Mouse (Mus musculus) embryonic facial prominence, embryonic 15.5 days (tissue): ENCODE results near the gene Gpr183. TPM values are rescaled to one million over a fixed set of nuclear protein-coding genes. Genes with fewer than 3 reads are reported as not detected.

Experiments used
- ATAC-seq: fragments of 200-750 bp; cut with Nextera tagmentation; 2 replicates; pipeline ENCODE4 v1.8.0; 2017; ENCODE audit warnings: low read depth, moderate TSS enrichment; ENCODE audit not compliant: insufficient number of reproducible peaks, low FRiP score, low TSS enrichment
- H3K27ac ChIP-seq: fragments of 300-500 bp; sonication (generic); replicated peaks from 2 replicates; pipeline ENCODE4 v1.5.1; 2015; ENCODE audit warnings: mild to moderate bottlenecking, inconsistent platforms
- H3K27me3 ChIP-seq: fragments of 300-500 bp; sonication (generic); 2 replicates; pipeline ENCODE4 v1.6.1; 2015; ENCODE audit warnings: inconsistent platforms
- H3K36me3 ChIP-seq: fragments of 300-500 bp; sonication (generic); 2 replicates; pipeline ENCODE4 v1.6.1; 2015; ENCODE audit warnings: mild to moderate bottlenecking, inconsistent platforms
- H3K4me1 ChIP-seq: fragments of 300-500 bp; sonication (generic); 2 replicates; pipeline ENCODE4 v1.6.1; 2015; ENCODE audit warnings: inconsistent platforms
- H3K4me2 ChIP-seq: fragments of 300-500 bp; sonication (generic); replicated peaks from 2 replicates; pipeline ENCODE4 v1.6.1; 2015; ENCODE audit warnings: mild to moderate bottlenecking, inconsistent platforms
- H3K4me3 ChIP-seq: fragments of 300-500 bp; sonication (generic); replicated peaks from 2 replicates; pipeline ENCODE4 v1.5.1; 2015; ENCODE audit warnings: mild to moderate bottlenecking, inconsistent platforms
- H3K9ac ChIP-seq: fragments of 300-500 bp; sonication (generic); 2 replicates; pipeline ENCODE4 v1.6.1; 2015; ENCODE audit warnings: inconsistent platforms
- H3K9me3 ChIP-seq: fragments of 300-500 bp; sonication (generic); replicated peaks from 2 replicates; pipeline ENCODE4 v1.6.1; 2016; ENCODE audit warnings: inconsistent platforms
- WGBS: fragments of 180-500 bp; shearing (Covaris S2); methylation state at CpG from one replicate; pipeline ENCODE4 v1.1.7; 2015; 5-methylcytosine and 5-hydroxymethylcytosine counted together
- polyA plus RNA-seq: library from polyadenylated mRNA; unstranded; fragments of >200 nt; fragmentation: Nextera tagmentation; extraction: Ambion mirVana; gene quantifications from 2 replicates; pipeline ENCODE4 v1.2.1, GENCODE M21; 2015

The Gpr183 gene
- polyA plus RNA-seq, 1 experiment from 2014 or later: 4.9 TPM

DNA sequence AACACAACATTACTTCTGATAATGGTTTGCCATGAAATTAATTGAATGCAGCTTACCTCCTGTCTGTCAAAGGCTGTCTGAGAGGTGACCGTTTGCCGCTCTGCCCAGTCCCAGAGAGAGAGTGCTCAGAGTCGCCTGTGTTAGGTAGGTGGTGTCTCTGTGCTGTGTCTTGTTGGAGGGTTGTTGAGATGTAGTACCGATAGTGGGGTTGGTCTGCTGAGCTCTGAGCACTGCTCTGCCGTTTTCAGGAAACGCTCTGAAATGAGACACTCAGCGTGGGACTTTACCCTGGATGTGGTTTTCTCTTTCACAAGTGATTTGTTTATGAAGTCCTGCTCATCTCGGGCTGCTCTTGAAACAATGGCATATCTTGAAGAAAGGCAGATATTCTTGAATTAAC is 49.4 kb downstream of the Gpr183 start, which contains the start of gene Gpr18:
Gene Gpr18 (minus strand): TSS at position 161 of the 400 bp plus-strand sequence.
- no peak within 1 kb of the TSS for H3K4me2 ChIP-seq
- WGBS: 63% methylated on average over 8 of the region's 8 CpGs
- H3K9me3 ChIP-seq: no peaks in the 10 kb centered on the region
- H3K9ac ChIP-seq: no peak within 1 kb of the TSS
- no peak within 1 kb of the TSS for H3K4me3 ChIP-seq
- ATAC-seq: no peak
- H3K27ac ChIP-seq: no peak within 1 kb of the TSS
- H3K36me3 ChIP-seq: peaks cover 24% of the 10 kb centered on the region
- no peaks in the 10 kb centered on the region for H3K4me1 ChIP-seq
- no peaks in the 10 kb centered on the region for H3K27me3 ChIP-seq

DNA sequence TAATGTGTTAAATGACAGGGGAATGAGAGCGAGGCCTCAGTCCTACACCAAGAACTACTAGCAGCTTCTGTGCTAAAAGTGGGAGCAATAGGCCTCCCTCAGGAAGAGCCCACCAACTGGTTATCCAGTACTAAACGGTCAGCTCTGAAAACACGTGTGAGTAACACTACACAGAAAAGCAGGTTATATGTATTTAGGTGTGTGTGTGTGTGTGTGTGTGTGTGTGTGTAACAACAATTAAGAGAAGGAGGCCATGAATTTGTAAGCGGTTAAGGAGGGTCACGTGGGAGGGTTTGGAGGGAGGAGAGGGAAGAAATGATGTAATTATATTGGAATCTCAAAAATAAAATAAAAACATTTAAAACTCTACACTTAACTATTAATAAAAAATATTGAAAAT is 49.9 kb downstream of the Gpr183 start:
- Histone ChIP-seq H3K27ac (no peak overlapping the region), H3K9me3 (no peaks in the 10 kb centered on the region), H3K4me3 (no peak overlapping the region), H3K36me3 (peaks cover 27% of the 10 kb centered on the region), H3K4me1 (no peaks in the 10 kb centered on the region), H3K27me3 (no peaks in the 10 kb centered on the region), H3K9ac (no peak overlapping the region), H3K4me2 (no peak overlapping the region)
- WGBS: 85% methylated on average over 5 of the region's 5 CpGs
- no peak for ATAC-seq

GRCm38 (mm10) chr14:121912501-121912900 is 52.5 kb downstream of the Gpr183 start:
- H3K36me3 ChIP-seq: peaks cover 41% of the 10 kb centered on the region
- no peaks in the 10 kb centered on the region for H3K9me3 ChIP-seq
- H3K4me2 ChIP-seq: no peak overlapping the region
- H3K27me3 ChIP-seq: no peaks in the 10 kb centered on the region
- H3K4me3 ChIP-seq: no peak overlapping the region
- no peak for ATAC-seq
- H3K9ac ChIP-seq: no peak overlapping the region
- H3K27ac ChIP-seq: no peak overlapping the region
- WGBS: 94% methylated on average over 7 of the region's 7 CpGs
- no peaks in the 10 kb centered on the region for H3K4me1 ChIP-seq

- H3K36me3 ChIP-seq: peaks cover 51% of the 10 kb centered on the region
- H3K4me3 ChIP-seq: no peak overlapping the region
- 86% methylated on average over 6 of the region's 6 CpGs for WGBS
Observed at GRCm38 (mm10) chr14:121909868-121910267, 55.1 kb downstream of the Gpr183 start.

GRCm38 (mm10) chr14:121906992-121907681 is 57.9 kb downstream of the Gpr183 start:
- Histone ChIP-seq H3K9ac (no peak overlapping the region), H3K4me3 (no peak overlapping the region), H3K27me3 (no peaks in the 10 kb centered on the region), H3K36me3 (peaks cover 43% of the 10 kb centered on the region), H3K4me2 (no peak overlapping the region), H3K4me1 (no peaks in the 10 kb centered on the region), H3K27ac (no peak overlapping the region), H3K9me3 (no peaks in the 10 kb centered on the region)
- WGBS: 85% methylated on average over 11 of the region's 11 CpGs
- ATAC-seq: no peak

More at GRCm38 (mm10) chr14:121909868-121910267, 55.1 kb downstream of the Gpr183 start:
- no peak overlapping the region for H3K4me2 ChIP-seq
- no peaks in the 10 kb centered on the region for H3K4me1 ChIP-seq
- H3K27me3 ChIP-seq: no peaks in the 10 kb centered on the region
- no peak overlapping the region for H3K9ac ChIP-seq
- H3K9me3 ChIP-seq: no peaks in the 10 kb centered on the region
- no peak for ATAC-seq
- H3K27ac ChIP-seq: no peak overlapping the region

- Histone ChIP-seq H3K27me3 (no peaks in the 10 kb centered on the region), H3K9ac (no peak overlapping the region), H3K4me2 (no peak overlapping the region), H3K9me3 (no peaks in the 10 kb centered on the region), H3K27ac (no peak overlapping the region), H3K4me1 (no peaks in the 10 kb centered on the region), H3K4me3 (no peak overlapping the region), H3K36me3 (peaks cover 37% of the 10 kb centered on the region)
- 76% methylated on average over 8 of the region's 8 CpGs for WGBS
- ATAC-seq: no peak
Observed at GRCm38 (mm10) chr14:121906341-121906991, 58.5 kb downstream of the Gpr183 start.

GRCm38 (mm10) chr14:121904754-121905153 is 60.2 kb downstream of the Gpr183 start:
- peaks cover 31% of the 10 kb centered on the region for H3K36me3 ChIP-seq
- WGBS: 50% methylated on average over 3 of the region's 3 CpGs
- H3K4me1 ChIP-seq: no peaks in the 10 kb centered on the region
- H3K4me3 ChIP-seq: no peak overlapping the region
- no peak overlapping the region for H3K27ac ChIP-seq
- ATAC-seq: no peak
- no peak overlapping the region for H3K9ac ChIP-seq
- H3K9me3 ChIP-seq: no peaks in the 10 kb centered on the region
- H3K27me3 ChIP-seq: no peaks in the 10 kb centered on the region
- no peak overlapping the region for H3K4me2 ChIP-seq

DNA sequence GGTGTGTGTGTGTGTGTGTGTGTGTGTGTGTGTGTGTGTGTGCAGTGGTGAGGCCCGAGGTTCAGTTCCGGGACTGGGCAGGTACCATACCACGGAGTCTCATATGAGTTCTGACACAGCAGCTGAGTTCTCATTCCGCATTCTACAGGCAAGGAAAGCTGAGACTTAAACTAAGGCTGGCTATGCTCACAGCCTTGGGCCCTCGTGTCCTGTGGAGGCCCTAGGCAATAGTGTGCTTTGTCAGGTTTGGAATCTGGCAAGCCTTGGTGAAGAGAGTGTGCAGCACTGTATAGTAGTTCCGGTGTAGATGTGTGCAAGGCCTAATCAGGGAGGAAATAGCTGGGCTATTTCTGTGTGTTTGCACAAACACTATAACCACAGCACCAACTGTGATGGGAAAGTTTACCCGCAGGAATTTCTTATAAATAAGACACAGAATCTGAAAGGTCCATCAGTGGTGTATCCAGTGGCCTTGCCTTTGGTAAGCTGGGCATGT is 61.6 kb downstream of the Gpr183 start:
- Histone ChIP-seq H3K27me3 (no peaks in the 10 kb centered on the region), H3K4me1 (no peaks in the 10 kb centered on the region), H3K4me2 (no peak overlapping the region), H3K9ac (no peak overlapping the region), H3K27ac (no peak overlapping the region), H3K36me3 (peaks cover 22% of the 10 kb centered on the region), H3K4me3 (no peak overlapping the region), H3K9me3 (no peaks in the 10 kb centered on the region)
- 79% methylated on average over 7 of the region's 7 CpGs for WGBS
- ATAC-seq: no peak

Other genes with a start within 250 kb of the Gpr183 start
- 8.7 and 9.8 TPM in 2 replicates for gene Dock9, start 167.4 kb downstream of the Gpr183 start, polyA plus RNA-seq
- 67.3 and 67.5 TPM in 2 replicates for gene Ubac2, start 86.6 kb downstream of the Gpr183 start, polyA plus RNA-seq
- gene Gpr18, start 49.4 kb downstream of the Gpr183 start, polyA plus RNA-seq: 0.21 and 0.43 TPM in 2 replicates
- gene Timm8a2, start 69.5 kb upstream of the Gpr183 start, polyA plus RNA-seq: not detected in 2 replicates
- gene Tm9sf2, start 141.8 kb upstream of the Gpr183 start, polyA plus RNA-seq: 156 and 171 TPM in 2 replicates
- 21.4 and 24.0 TPM in 2 replicates for gene Clybl, start 216.5 kb upstream of the Gpr183 start, polyA plus RNA-seq